Mouse (Mus musculus) layer of hippocampus, adult 2 months (tissue): ENCODE measurements at regions not wholly inside any gene's neighbourhood (a gene's known extent, or its start where the extent isn't known, plus 50 kb on each side); places are given as distances from the start of the nearest gene placed in this dataset.

Experiments used
- DNase-seq, 2 experiments: peaks; one replicate each; pipeline ENCODE4 v3.0.0; 2022; ENCODE audit warnings: low spot score in 2 of 2
- H3K27ac ChIP-seq: fragments of 200-600 bp; 2 replicates; pipeline ENCODE4 v1.8.1; 2022
- H3K4me3 ChIP-seq: fragments of 200-600 bp; 2 replicates; pipeline ENCODE4 v1.8.1; 2022; ENCODE audit warnings: mild to moderate bottlenecking
- CTCF ChIP-seq: fragments of 200-600 bp; conservative IDR thresholded peaks from 2 replicates; pipeline ENCODE4 v1.8.1; 2022; ENCODE audit warnings: antibody characterized with exemption, mild to moderate bottlenecking, moderate library complexity

DNA sequence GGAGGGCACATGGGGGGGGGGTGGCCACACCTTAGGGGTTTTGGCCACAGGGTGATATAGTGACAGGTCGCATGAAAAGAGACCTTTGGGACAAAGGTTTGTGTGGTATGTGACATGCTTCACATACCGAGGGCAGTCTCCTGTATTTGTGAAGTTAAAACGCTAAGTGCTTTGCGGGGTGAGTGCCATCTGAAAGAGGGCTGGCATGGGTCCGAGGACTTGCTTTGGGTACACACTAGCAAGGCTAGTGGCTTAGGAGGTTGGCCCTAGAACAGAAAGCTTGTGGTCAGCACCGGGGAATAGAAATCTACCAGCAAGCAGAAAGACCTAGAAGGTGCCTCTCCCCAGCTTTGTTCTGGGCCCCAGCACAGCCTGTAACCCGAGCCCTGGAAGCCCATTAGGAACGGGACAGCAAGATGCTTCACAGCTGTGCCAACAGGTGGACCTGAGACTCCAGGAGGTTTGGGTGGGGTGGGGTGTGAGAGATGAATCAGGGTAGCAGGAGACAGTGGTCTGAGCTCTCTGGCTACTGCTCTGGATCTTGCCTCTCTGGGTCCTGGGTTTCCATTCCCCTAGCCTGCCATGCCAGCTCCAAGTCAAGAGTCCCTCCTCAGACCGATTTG is 107.0 kb upstream of the Irx3 start:
- no peak overlapping the region for H3K27ac ChIP-seq
- no peak for TF ChIP-seq CTCF
- no peak overlapping the region for H3K4me3 ChIP-seq
- no peak for DNase-seq

DNA sequence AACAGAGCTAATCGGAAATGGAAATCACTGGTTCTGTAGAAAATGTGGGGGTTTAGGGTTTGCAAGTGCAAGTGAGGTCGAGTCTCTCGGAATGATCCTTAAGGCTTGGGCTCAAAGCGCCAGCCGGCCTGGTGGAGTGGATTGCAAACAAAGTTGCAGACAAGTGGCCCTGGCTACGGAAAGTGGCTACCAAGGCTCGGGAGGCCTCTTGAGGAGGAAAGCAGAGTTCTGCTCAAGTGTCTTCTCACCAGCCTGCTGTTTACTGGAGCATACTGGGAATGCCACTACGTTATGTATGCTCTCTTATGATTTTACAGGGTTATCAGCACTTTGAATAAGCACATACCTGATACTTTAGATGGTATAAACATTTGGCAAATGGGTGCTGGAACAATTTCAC is 105.3 kb upstream of the Irx3 start:
- TF ChIP-seq CTCF = no peak
- H3K4me3 ChIP-seq = no peak overlapping the region
- DNase-seq = no peak
- H3K27ac ChIP-seq = no peak overlapping the region

DNA sequence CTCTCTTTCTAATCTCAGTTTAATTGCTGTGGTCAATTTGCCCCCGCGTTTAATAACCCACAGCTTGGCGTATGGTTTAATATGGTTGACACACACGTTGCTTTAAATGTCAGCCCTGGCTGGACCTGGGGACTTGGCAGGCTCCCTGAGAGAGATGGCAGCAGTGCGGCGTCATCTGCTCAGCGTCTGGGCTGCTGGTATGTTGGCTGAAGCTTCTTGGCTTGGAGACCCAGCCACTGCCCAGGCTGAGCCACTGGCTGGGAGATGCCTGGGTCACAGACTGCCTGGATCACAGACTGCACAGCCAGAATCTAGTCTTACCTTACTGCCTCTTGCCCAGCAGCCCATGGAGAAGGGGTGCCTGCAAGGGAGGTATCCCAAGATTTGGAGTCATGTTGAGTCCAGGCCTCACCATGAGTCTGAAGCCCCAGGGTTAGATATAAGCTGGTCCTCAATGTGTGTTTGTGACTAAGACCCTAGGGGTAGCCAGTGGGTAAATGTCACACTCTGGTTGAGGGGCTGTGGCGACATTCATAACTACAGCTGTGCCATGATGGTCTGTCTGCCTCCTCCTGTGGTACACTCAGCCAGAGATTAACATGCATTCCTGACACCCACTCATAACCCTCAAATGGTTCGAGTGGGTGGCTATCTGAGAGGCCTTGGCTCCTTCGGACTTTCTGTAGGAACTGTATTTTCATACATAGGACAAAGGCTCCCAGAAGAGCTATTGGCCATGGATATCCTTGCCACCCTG is 99.8 kb upstream of the Irx3 start:
- no peak for DNase-seq
- no peak overlapping the region for H3K4me3 ChIP-seq
- no peak for TF ChIP-seq CTCF
- H3K27ac ChIP-seq = no peak overlapping the region

DNA sequence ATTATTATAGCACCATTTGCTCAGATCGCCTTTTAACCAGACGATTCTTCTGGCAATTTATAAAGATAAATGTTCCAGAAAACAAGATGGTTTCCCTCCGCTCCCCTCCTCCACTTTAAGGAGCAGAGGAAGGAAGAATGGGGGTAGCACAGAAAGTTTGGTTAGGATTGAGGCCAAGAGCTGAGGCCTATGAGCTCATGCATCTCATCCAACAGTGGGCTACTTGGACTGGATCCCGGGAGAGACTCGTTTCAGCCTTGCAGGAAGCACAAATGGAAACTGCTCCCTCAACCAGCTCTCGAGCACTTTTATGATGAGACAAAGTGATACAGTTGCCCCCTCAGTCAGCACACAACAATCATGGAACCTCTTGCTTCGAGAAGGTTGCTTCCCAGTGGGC is 97.9 kb upstream of the Irx3 start:
- DNase-seq = no peak
- Histone ChIP-seq H3K4me3 (no peak overlapping the region), H3K27ac (no peak overlapping the region)
- no peak for TF ChIP-seq CTCF

DNA sequence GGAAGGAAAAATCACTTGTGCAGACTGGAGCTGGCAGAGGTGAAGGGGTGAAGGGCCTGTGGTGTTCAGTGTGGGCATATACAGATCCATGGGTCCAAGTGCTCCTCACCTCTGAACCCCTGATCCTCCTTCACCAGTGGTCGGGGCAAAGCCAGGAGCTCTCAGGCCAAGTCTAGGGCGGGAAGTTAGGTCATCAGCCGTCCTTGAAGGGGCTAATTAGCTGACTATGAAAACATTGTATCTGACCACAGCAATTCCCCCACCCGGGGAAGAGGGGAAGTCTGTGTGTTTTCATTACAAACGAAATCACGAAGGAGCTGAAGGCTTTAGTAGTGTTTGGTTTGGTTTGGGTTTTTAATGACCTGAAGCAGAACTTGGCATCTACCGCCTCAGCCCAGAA is 95.5 kb upstream of the Irx3 start:
- H3K4me3 ChIP-seq = no peak overlapping the region
- no peak for TF ChIP-seq CTCF

DNA sequence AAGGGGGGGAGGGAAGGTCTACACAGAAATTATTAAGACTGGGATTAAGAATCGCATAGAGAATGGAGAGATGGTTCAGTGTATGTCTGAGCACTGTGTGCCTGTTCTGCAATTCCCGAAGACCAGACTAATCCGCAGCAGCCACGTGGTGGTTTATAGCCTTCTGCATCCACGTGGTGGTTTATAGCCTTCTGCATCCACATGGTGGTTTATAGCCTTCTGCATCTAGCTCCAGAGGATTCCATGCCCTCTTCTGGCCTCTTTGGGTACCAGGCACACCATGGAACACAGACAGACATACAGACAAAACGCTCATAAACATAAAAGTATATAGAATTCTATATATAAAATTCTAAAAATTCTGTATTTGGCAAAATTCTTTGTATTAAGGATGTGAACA is 94.1 kb upstream of the Irx3 start:
- H3K27ac ChIP-seq = no peak overlapping the region
- no peak for TF ChIP-seq CTCF
- no peak overlapping the region for H3K4me3 ChIP-seq
- DNase-seq = no peak

More for the DNA sequence above, 95.5 kb upstream of the Irx3 start:
- H3K27ac ChIP-seq = no peak overlapping the region
- no peak for DNase-seq

DNA sequence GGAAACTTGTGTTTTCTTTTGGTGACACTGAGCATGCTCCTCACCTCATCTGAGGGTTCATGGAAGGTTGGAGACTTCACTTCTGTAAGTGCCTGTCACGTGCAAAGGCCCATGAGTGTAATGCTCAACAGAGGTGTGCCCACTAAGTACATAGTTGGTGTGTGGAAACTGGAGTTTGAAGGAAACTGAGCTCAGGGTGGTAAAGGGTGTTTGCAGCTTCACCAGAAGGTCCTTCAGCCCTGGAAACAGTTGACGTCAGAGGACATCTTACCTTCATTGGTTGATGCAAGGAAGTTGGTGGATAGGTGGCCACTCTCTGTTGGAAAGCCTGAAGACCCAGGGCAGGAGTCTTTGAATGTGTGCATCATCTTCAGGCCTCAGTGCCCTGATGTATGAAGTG is 83.0 kb upstream of the Irx3 start:
- DNase-seq = no peak
- no peak for TF ChIP-seq CTCF
- no peak overlapping the region for H3K4me3 ChIP-seq
- H3K27ac ChIP-seq = no peak overlapping the region

DNA sequence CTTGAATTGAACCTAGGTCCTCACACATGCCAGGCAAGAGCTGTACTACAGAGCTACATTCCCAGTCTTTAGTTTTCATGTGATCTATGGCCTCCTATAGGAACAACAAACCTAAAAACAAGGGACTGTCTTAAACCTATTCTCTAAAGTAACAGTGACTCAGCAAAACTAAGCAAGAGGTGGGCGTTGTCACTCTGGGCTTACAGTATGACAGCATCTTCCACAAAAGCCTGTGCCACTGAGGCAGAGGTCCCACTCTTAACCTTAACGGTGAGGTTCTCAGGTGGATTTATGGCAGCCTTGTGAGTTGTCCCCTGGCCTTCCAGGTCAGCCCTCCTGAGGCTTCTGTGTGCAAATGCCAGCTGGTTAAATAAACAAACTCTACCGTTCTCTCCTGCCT is 82.5 kb upstream of the Irx3 start:
- TF ChIP-seq CTCF = no peak

DNA sequence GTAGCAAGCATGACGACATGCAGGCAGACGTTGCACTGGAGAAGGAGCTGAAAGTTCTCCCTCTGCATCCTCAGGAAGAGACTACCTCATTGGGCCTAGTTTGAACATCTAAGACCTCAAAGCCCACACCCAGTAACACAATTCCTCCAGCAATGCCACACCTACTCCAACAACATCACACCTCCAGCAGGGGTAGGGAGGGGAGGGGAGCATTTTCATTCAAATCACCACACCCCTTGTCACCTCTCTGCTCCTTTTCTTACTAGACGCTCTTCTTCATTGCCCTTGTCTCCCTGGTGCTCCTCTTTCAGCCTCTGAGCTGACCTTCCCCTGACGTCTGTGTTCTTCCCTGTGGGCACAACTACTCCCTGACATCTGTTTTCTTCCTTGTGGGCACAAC is 81.1 kb upstream of the Irx3 start:
- no peak for TF ChIP-seq CTCF
- no peak overlapping the region for H3K4me3 ChIP-seq
- DNase-seq = no peak
- H3K27ac ChIP-seq = no peak overlapping the region

More for the DNA sequence above, 82.5 kb upstream of the Irx3 start:
- Histone ChIP-seq H3K27ac (no peak overlapping the region), H3K4me3 (no peak overlapping the region)
- no peak for DNase-seq

DNA sequence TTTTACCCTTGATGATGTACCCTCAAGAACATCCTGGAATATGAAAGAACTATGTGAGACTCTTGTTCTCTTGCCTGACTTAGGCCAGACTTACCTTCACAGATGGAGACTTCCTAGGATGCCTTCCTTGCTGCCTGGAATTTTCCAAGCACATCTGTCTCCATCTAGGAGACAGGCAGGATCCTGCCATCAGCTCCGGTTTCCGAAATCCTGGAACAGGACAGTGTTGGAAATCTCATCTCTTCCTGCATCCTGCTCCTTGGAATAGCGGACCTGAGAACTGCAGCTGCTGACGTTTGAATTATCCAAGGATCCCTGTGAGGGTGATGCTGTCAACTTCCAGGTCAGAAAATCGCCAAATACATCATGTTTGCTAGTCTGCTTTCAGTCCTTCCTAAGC is 77.0 kb upstream of the Irx3 start:
- Histone ChIP-seq H3K4me3 (no peak overlapping the region), H3K27ac (no peak overlapping the region)
- no peak for TF ChIP-seq CTCF
- DNase-seq = no peak

DNA sequence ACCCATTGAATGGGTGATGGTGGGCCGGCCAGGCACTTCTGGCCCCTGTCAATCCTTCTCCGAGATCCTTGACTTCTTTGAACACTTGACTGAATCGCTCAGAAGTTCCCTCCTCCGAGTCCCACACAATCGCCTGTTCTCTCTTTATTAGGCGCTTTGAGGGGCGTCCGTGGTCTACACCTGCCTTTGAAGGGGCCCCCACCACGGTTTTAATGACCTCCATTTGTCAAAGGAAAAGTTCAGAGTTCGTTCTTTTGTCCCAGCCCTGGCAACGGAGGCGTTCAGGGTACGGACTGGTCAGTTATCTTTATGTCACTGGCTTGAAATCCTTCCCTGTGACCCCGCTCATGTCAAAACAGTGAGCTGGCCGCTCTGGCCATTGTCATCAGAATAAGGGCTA is 74.3 kb upstream of the Irx3 start:
- Histone ChIP-seq H3K4me3 (no peak overlapping the region), H3K27ac (no peak overlapping the region)
- no peak for TF ChIP-seq CTCF
- no peak for DNase-seq

DNA sequence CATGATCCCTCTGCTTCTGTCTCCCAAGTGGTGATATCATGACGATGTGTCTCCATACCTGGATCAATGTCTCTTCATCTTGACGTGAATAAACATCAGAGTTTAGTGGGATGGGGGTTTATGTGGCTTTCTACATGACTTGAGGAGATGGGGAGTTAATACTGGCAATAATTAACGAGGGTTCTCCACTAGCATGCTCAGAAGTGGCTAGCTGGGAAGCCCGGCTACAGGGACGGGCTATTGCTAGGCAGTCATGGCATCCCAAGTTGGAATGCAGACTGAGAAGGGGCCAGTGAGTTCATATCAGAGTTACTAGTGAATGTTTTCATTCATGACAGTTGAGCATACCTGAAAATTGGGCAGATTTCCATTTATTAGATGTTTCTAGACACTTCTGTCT is 71.4 kb upstream of the Irx3 start:
- no peak for TF ChIP-seq CTCF
- no peak overlapping the region for H3K27ac ChIP-seq
- H3K4me3 ChIP-seq = no peak overlapping the region
- DNase-seq = no peak

DNA sequence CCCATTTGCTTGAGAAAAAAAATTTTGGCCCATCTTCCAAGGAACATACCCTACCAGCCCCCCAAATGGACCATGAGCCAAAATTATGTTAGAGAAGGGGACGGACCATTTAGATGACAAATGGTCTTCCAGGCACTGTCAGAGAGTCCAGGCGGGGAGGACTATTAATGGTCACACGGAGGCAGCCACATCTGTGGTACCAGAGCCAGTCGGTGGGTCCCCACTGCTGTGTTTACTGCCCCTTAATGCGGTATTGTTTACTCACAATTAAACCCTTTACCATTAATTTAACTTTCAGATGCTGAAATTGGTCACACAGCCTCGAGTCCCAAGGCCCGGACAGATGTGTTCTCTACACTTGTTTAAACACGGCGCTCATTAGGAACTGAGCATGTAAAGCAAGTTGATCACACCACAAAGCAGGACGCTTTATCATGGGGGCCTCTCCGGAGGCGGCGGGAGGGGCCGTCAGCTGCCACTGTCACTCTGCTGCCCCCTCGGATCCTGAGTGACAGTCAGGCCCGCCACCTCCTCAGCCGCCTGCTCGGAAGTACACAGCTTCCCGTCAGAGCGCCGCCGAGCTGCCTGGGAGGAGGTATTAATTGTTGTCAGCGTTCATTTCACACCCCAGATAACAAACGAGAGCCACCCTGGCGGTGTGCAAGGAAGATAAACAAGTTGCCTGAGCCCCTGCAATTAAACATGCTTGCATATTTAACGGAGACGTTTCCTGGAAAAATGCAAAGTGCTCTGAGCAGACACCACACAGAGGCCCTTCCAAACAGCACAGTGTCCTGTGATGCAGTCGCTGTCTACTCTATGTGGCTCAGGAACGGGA is 70.6 kb upstream of the Irx3 start:
- TF ChIP-seq CTCF = peak; percentile 15; the same call in 1 of the 2 replicates
- no peak overlapping the region for H3K27ac ChIP-seq
- no peak for DNase-seq
- peak overlapping the region; percentile 20; the same call in 1 of the 2 replicates for H3K4me3 ChIP-seq
